Mouse (Mus musculus): ENCODE results near the gene Slc25a47. TPM values are rescaled to one million over a fixed set of nuclear protein-coding genes. Genes with fewer than 3 reads are reported as not detected.

Gene Slc25a47
- total RNA-seq (2023): 1 to 10 TPM; 1.1 to 2.1 TPM

DNA sequence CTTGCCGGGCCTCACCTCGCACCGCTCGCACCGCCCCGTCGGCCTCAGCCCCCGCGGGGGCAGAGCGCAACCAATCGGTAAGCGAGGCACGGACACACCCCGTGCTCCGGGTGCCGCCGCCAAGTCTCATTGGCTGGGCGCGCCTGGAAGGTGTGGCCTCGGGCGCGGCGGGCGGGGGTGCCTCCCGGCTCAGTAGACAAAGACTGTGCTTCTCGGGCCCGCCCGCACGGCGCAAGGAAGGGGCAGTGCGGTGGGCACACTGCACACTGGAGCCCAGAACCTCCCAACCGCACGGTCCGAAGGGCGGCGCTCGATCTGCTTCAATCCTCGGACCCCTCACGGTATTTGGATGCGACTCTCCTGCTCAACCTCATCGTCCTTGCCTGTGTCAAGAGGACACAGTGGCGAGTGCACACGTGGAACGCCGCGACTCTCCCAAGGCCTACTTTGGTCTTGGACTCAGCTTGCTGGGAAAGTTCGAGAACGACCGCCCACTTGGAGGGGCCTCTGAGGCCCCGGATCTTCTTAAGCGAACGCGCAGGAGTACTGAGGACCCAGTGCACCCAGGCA is at the start of gene Slc25a47, which contains the start of gene Slc25a29:
Slc25a47 (plus strand) TSS at position 207 of the 570 bp plus-strand sequence.
Slc25a29 (minus strand) TSS at position 44 of the 570 bp plus-strand sequence.

DNA sequence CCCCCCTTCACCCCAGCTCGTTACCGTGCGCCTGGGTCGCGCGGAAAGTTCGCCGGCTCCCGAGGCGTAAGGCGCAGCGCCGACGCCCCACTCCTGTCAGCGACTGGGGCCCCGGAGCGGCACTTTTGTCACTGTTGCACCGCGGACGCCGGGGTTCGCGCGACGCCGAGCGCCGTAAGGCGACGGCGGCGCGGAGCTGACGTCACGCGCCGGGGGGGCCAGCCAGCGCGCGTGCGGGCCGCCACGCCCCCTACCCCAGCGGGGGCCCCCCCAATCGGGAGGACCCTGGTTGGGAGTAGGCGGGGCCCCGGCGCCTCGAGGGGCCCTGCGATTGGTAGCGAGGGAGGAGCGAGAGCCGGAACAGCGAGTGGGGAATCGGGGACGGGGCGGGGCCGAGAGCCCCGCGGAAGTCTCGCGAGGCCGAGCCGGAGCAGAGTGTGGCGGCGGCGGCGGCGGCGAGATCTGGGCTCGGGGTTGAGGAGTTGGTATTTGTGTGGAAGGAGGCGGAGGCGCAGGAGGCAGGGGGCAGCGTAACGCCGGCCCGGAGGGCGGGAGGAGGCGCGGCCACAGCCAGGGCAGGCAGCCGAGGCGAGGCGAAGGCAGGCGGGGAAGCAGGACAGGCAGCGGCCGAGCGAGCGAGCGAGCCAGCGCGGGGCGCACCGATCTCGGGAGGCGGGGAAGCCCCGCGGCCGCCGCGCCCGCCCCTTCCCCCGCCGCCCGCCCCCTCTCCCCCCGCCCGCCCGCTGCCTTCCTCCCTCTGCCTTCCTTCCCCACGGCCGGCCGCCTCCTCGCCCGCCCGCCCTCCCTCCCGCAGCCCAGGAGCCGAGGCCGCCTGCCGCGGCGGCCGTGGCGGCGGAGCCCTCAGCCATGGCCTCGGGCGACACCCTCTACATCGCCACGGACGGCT is 43.0 kb upstream of the Slc25a47 start, which contains the start of gene Yy1:
Yy1 (plus strand) TSS at position 428 of the 907 bp plus-strand sequence.

DNA sequence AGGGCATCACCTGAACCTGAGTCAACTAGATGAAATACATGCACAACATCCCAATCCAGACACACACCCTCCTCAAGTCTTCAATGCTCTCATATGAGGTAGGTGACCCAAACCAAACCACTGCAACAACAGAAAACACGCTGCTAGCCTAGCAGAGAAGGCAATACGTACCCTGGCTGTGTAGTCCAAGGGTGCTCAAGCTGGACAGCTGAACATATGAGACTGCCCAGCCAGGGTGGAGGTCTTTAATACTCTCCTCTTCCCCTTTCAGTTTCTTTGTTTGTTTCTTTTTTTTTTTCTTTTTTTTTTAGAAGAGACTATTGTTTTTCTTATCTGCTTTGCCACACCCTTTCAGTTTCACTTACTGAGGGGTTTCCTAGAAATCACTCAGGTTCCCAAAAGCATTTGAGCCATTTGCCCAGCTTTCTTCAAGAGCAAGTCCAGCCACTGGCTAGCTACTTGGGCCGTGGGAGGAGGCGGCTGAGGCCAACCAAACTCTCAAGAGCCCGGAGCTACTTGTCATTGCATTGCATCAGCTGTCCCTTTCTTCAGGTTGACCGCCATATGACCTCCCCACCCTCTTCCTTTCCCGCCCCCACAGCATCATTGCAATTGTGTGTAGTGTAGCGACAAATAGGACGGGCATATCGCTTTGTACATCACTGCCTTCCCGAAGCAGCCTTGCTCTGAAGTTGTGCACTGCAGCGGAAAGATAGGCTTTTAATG is 57.3 kb downstream of the Slc25a47 start, which contains the start of gene Wdr25:
Wdr25 (plus strand) TSS at position 643 of the 726 bp plus-strand sequence.

DNA sequence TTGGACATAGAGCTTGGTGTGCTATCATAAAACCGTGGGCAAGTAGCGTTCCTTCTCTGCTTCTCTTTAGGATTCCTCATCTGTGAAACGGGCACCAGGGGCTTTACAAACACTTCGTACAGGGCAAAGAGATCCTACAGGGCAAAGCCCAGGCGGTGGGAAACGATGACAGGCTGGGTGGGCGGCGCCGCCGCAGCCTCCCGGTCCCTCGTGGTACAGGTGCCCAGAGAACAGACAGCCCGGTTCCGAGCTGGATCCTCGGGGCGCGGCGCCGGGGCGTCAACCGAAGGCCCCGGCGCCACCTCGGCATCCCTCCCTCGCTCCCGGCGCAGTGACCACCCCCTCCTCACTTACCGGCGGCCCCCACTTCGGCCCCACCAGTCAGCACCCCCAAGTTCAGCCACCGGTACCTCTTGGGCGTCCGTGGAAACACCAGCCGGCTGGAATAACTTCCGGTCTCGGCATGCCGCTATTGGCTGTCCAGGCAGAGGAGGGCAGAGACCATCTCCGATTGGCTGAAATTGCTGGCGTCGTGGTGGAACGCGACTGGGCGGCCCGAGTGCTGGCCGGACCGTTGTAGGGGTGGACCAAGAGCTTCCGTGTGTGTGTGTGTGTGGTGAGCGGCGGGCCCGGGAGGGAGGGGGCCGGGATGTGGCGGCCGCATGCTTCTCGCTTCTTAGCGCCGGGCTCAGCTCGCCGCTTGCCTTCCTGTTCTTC is 58.0 kb downstream of the Slc25a47 start, which contains the start of gene Wars:
Wars (minus strand) TSS at position 460 of the 717 bp plus-strand sequence.

Other genes starting within 250 kb of the Slc25a47 start
- not detected for gene Degs2, start 133.7 kb upstream of the Slc25a47 start, total RNA-seq (2023)
- 10 to 100 TPM; 60.6 to 66.7 TPM for gene Yy1, start 43.1 kb upstream of the Slc25a47 start, total RNA-seq (2023)
- gene Slc25a29, start 163 bp upstream of the Slc25a47 start, total RNA-seq (2023): 1 to 10 TPM; 2.6 to 3.2 TPM
- 1 to 10 TPM; 5.6 to 6.1 TPM for gene Wdr25, start 57.6 kb downstream of the Slc25a47 start, total RNA-seq (2023)
- 10 to 100 TPM; 22.0 to 22.5 TPM for gene Wars, start 58.1 kb downstream of the Slc25a47 start, total RNA-seq (2023)
- gene Begain, start 232.2 kb downstream of the Slc25a47 start, total RNA-seq (2023): not detected

Measured in neutrophil, adult 59 days (primary cell).